Mouse (Mus musculus) B cell, adult (primary cell): ENCODE results near the gene Tex261. TPM values are rescaled to one million over a fixed set of nuclear protein-coding genes. Genes with fewer than 3 reads are reported as not detected.

Experiments used
- total RNA-seq: library from RNA; stranded (reverse); gene quantifications from 4 replicates; pipeline ENCODE4 v1.2.4, GENCODE M21; 2023; ENCODE audit not compliant: inconsistent age

The Tex261 gene
- 35.1 to 55.5 TPM (median 42.6 TPM) in 4 replicates for total RNA-seq

DNA sequence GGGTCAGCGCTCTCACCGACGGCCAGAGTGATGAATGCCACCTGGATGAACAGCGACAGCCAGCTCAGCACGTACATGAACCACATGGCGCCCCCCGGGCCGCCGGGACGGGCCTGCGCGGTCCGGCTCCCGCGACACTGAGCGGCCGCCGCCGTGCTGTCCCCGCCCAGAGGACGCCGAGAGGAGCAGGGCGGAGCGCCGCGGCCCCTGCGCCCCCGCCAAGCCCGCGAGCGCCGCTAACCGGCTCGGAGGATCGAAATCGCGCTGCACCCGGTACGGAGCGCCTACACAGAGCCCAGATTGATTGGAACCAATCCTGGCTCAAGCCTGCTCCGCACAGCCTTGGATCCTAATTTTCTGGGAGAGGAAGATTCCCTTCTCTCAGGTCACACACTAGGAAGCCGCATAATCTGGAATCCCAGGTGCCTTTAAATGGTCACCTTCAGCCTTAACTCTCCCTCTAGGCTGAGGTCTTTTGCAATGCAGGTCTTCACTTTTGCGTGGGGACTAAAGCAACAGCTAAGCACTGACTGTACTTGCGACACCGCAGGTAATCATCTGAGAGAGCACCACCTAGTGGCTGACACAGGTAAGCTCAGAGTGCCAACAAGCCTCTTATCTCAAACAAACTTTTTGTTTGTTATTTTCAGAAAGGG lies at the start of gene Tex261:
TSS of gene Tex261 (minus strand) at position 176 of the 656 bp plus-strand sequence.

DNA sequence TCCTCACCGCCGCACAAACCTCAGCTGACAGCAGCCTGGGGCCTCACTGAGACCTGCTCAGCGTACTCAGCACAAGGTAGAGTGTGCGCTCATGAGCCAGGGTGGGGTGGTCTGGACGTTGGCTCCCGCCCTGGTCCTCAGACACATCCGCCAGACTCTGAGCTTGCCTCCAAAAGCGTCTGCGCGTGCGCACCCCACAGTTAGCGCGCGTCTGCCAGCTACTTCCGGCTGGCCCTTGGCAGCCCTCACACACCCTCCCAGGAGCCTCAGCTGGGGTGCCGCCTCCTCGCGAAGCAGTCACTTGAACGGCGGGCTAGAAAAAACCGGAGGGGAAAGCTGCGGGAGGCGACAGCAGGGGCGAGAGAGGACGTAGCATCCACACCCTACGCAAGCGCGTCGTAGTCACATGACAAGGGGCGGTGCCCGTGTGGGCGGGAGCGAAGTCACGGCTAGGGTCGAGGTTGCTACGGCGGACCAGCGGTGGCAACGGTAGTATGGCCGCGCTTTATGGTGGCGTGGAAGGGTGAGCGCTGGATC lies 19.2 kb upstream of the Tex261 start, which contains the start of gene Nagk:
TSS of gene Nagk (plus strand) at position 223 of the 537 bp plus-strand sequence.

DNA sequence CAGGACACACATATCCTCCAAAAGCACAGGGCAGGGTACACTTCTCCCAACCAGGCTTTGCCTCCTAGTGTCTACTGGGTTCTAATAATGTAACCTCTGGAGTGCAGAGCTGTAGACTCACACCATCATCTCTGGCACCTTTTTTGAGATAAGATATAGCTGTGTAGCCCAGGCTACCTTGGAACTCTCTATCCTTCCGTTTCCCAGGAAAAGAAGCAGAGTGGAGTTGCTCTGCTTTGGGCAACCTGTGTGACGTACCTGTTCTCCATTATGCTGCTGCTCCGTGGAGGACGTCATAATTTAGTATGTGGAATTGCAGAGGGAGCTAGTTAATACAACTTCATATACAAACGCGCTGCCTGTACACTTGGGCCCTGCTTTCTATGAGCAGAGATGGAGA lies 13.3 kb downstream of the Tex261 start, which contains the start of gene Ankrd53:
TSS of gene Ankrd53 (plus strand) at position 301 of the 400 bp plus-strand sequence.

DNA sequence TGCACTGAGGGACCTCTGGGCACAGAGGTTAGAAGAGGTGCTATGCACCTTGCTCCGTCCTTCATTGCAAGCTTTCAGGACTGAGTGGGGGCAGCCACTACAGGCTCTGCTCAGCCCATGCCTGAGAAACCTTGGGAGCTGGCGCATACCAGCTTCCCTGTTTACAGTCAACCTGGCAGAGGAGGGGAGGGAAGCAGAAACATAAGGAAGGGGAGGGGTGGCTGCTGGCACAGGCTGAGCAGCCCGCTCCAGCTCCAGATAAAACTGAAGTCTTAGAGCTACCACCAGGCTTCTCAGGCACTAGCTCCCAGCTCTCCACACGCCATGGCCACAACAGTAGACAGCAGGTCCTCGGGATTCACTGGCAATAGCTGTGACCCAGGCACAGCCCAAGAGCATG lies 32.9 kb downstream of the Tex261 start, which contains the start of gene Atp6v1b1:
TSS of gene Atp6v1b1 (plus strand) at position 230 of the 400 bp plus-strand sequence.

Other genes starting within 250 kb of the Tex261 start
- gene Actg2, start 239.5 kb downstream of the Tex261 start, total RNA-seq, result not detected in 4 replicates
- 16.4 to 18.9 TPM (median 17.0 TPM) in 4 replicates for gene Stambp, start 203.1 kb downstream of the Tex261 start, total RNA-seq
- not detected in 4 replicates for gene Clec4f, start 119.6 kb downstream of the Tex261 start, total RNA-seq
- gene Cd207, start 98.0 kb downstream of the Tex261 start, total RNA-seq, result not detected in 4 replicates
- gene Vax2, start 64.5 kb downstream of the Tex261 start, total RNA-seq, result not detected in 4 replicates
- gene Atp6v1b1, start 32.8 kb downstream of the Tex261 start, total RNA-seq, result not detected in 4 replicates
- gene Ankrd53, start 13.2 kb downstream of the Tex261 start, total RNA-seq, result not detected in 4 replicates
- gene Nagk, start 19.2 kb upstream of the Tex261 start, total RNA-seq, result 16.2 to 23.1 TPM (median 18.3 TPM) in 4 replicates
- 42.9 to 46.6 TPM (median 43.6 TPM) in 4 replicates for gene Paip2b, start 55.9 kb upstream of the Tex261 start, total RNA-seq
- 152 to 167 TPM (median 156 TPM) in 4 replicates for gene Zfp638, start 91.3 kb upstream of the Tex261 start, total RNA-seq
- gene Dysf, start 232.8 kb upstream of the Tex261 start, total RNA-seq, result 0.36 to 2.4 TPM (median 0.64 TPM) in 4 replicates